In the genomic region with DNA sequence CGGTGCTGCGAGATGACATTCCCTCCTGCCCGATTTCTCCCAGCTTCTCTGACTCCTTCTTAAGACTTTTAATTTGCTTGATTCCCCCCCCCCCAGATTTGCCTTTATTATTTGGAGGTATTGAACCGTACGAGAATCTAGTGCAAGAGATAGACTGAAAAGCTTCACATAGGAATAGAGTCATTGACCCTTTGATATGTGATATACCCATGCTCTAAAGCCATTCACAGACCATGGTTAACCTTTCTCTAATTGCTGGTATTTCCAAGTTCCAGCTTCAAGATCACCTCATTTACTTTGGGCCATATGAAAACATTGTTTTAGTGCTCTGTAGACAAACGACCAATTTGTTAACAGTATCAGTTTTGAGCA, we compare ENCODE assay signal across 9 mouse cellular contexts. TPM values are rescaled to one million over a fixed set of nuclear protein-coding genes. Genes with fewer than 3 reads are reported as not detected.
DNase-seq lines count a peak whose midpoint lies in the region; ATAC-seq lines count a peak whose summit lies in the region.
"Had no signal": no experiment of that assay in that cellular context is flagged by ENCODE, and none has a peak within 500 bp of the region (broad histone marks: within the 10 kb centered on the region; RNA-seq: fewer than 3 reads in every experiment).

No protein-coding gene starts in this region.

- peak overlapping the region; percentile 72 for H3K4me2 ChIP-seq in heart, embryonic 14.5 days (ENCODE audit: low read length)
- H3K4me2 ChIP-seq in hindbrain, embryonic 15.5 days, result peak overlapping the region; percentile 76
- H3K4me2 ChIP-seq in midbrain, embryonic 13.5 days (replicated peaks), result peak overlapping the region; percentile 65

- H3K27ac ChIP-seq in heart, embryonic 14.5 days (replicated peaks in 1 of 2; ENCODE audit: control insufficient read depth in 1 of 2, insufficient read depth in 1 of 2, low read depth in 2 of 2, low read length in 2 of 2), result peak overlapping the region; percentile 92 to 93
- peak overlapping the region; percentile 97 for H3K27ac ChIP-seq in hindbrain, embryonic 15.5 days (replicated peaks)
- H3K27ac ChIP-seq in midbrain, embryonic 13.5 days, result peak overlapping the region; percentile 89

- intact Hi-C loops in left cerebral cortex, postnatal 4 days (cut with DNase I), result no loop called here

- no peaks in the 10 kb centered on the region for H3K9me3 ChIP-seq in heart, embryonic 14.5 days (ENCODE audit: control insufficient read depth, low read length)
- no peaks in the 10 kb centered on the region for H3K9me3 ChIP-seq in hindbrain, embryonic 15.5 days
- H3K9me3 ChIP-seq in midbrain, embryonic 13.5 days, result no peaks in the 10 kb centered on the region

- ATAC-seq in heart, embryonic 14.5 days (ENCODE audit: insufficient number of reproducible peaks, insufficient read depth, low FRiP score, low read depth), result no peak
- ATAC-seq in hindbrain, embryonic 15.5 days (ENCODE audit: low FRiP score, low read depth), result peak; percentile 24; the same call in 1 of the 2 replicates
- ATAC-seq in midbrain, embryonic 13.5 days, result peak; percentile 51

- no peaks in the 10 kb centered on the region for H3K27me3 ChIP-seq in heart, embryonic 14.5 days (ENCODE audit: control insufficient read depth, insufficient read depth, low read length)
- H3K27me3 ChIP-seq in hindbrain, embryonic 15.5 days, result no peaks in the 10 kb centered on the region
- no peaks in the 10 kb centered on the region for H3K27me3 ChIP-seq in midbrain, embryonic 13.5 days

- WGBS in heart, embryonic 14.5 days, result 4% methylated on average over 6 of the region's 6 CpGs
- WGBS in hindbrain, embryonic 15.5 days, result 6% methylated on average over 6 of the region's 6 CpGs
- 9% methylated on average over 6 of the region's 6 CpGs for WGBS in midbrain, embryonic 13.5 days

- peaks cover 7% of the 10 kb centered on the region; the same call in 1 of the 2 replicates for H3K36me3 ChIP-seq in heart, embryonic 14.5 days (ENCODE audit: control insufficient read depth, insufficient read depth, low read length)
- no peaks in the 10 kb centered on the region for H3K36me3 ChIP-seq in hindbrain, embryonic 15.5 days
- peaks cover 3% of the 10 kb centered on the region; the same call in 1 of the 2 replicates for H3K36me3 ChIP-seq in midbrain, embryonic 13.5 days

- peaks cover 0 to 5% of the 10 kb centered on the region in 2 experiments; a peak in 1 of 4 replicates for H3K4me1 ChIP-seq in heart, embryonic 14.5 days (ENCODE audit: control insufficient read depth in 2 of 2, insufficient read depth in 2 of 2, low read length in 2 of 2)
- H3K4me1 ChIP-seq in hindbrain, embryonic 15.5 days (replicated peaks), result peaks cover 14% of the 10 kb centered on the region
- H3K4me1 ChIP-seq in midbrain, embryonic 13.5 days (replicated peaks), result peaks cover 11% of the 10 kb centered on the region

- H3K4me3 ChIP-seq in heart, embryonic 14.5 days (ENCODE audit: control insufficient read depth in 1 of 2, insufficient read depth in 1 of 2, low read depth in 1 of 2, low read length in 2 of 2), result peak overlapping the region; percentile 73 to 93
- peak overlapping the region; percentile 84 for H3K4me3 ChIP-seq in hindbrain, embryonic 15.5 days
- H3K4me3 ChIP-seq in midbrain, embryonic 13.5 days (replicated peaks), result peak overlapping the region; percentile 61

- DNase-seq in heart, adult 9 months (ENCODE audit: low spot score in 2 of 2), result no peak
- peak; percentile 15 for DNase-seq in brain, adult 2 months (ENCODE audit: low read depth, low spot score)
- no peak for DNase-seq in adrenal gland, adult 18-20 months (ENCODE audit: low spot score in 2 of 2)
- DNase-seq in left cerebral cortex, postnatal 4 days, result no peak
- no peak for DNase-seq in B cell, adult 2 months

- peak overlapping the region; percentile 89 for H3K9ac ChIP-seq in heart, embryonic 14.5 days (ENCODE audit: low read length)
- H3K9ac ChIP-seq in hindbrain, embryonic 15.5 days, result peak overlapping the region; percentile 76
- peak overlapping the region; percentile 74 for H3K9ac ChIP-seq in midbrain, embryonic 13.5 days (replicated peaks)

RNA-seq across cellular contexts. Expression of a gene that starts 0.5 kb away (rescaled TPM):
- polyA plus RNA-seq in heart, embryonic 14.5 days (2014; fragmentation: Nextera tagmentation; extraction: Ambion mirVana), result 16.6 and 19.3 TPM in 2 replicates
- polyA plus RNA-seq in hindbrain, embryonic 15.5 days (2015; fragmentation: Nextera tagmentation; extraction: Ambion mirVana), result 10.3 and 12.7 TPM in 2 replicates
- 8.8 and 9.3 TPM in 2 replicates for polyA plus RNA-seq in midbrain, embryonic 13.5 days (2015; fragmentation: Nextera tagmentation; extraction: Ambion mirVana)
- 10 to 100 TPM; 17.0 to 21.6 TPM for total RNA-seq in adrenal gland, adult 18-20 months (2021)
- total RNA-seq in left cerebral cortex, postnatal 4 days (2021), result 1 to 10 TPM; 5.8 to 7.2 TPM

RNA-seq across cellular contexts. Expression of a gene that starts 18.5 kb away (rescaled TPM):
- 0.18 TPM in 1 of 2 replicates, not detected in the other for polyA plus RNA-seq in heart, embryonic 14.5 days (2014; fragmentation: Nextera tagmentation; extraction: Ambion mirVana)
- polyA plus RNA-seq in hindbrain, embryonic 15.5 days (2015; fragmentation: Nextera tagmentation; extraction: Ambion mirVana), result 0.08 and 0.14 TPM in 2 replicates
- polyA plus RNA-seq in midbrain, embryonic 13.5 days (2015; fragmentation: Nextera tagmentation; extraction: Ambion mirVana), result 0.09 TPM in 1 of 2 replicates, not detected in the other
- total RNA-seq in adrenal gland, adult 18-20 months (2021), result not detected
- not detected for total RNA-seq in left cerebral cortex, postnatal 4 days (2021)
- total RNA-seq: layer of hippocampus, postnatal 25 days had no signal

RNA-seq across cellular contexts. Expression of a gene that starts 29.9 kb away (rescaled TPM):
- polyA plus RNA-seq in heart, embryonic 14.5 days (2014; fragmentation: Nextera tagmentation; extraction: Ambion mirVana), result 0.16 TPM in 1 of 2 replicates, not detected in the other
- 3.2 and 3.6 TPM in 2 replicates for polyA plus RNA-seq in hindbrain, embryonic 15.5 days (2015; fragmentation: Nextera tagmentation; extraction: Ambion mirVana)
- 0.30 and 0.52 TPM in 2 replicates for polyA plus RNA-seq in midbrain, embryonic 13.5 days (2015; fragmentation: Nextera tagmentation; extraction: Ambion mirVana)
- under 1 TPM; 0.38 to 0.86 TPM for total RNA-seq in adrenal gland, adult 18-20 months (2021)
- under 1 TPM; 0.16 to 0.36 TPM for total RNA-seq in left cerebral cortex, postnatal 4 days (2021)
- total RNA-seq: layer of hippocampus, postnatal 25 days had no signal

RNA-seq across cellular contexts. Expression of a gene that starts 55.7 kb away (rescaled TPM):
- 0.04 and 0.05 TPM in 2 replicates for polyA plus RNA-seq in heart, embryonic 14.5 days (2014; fragmentation: Nextera tagmentation; extraction: Ambion mirVana)
- polyA plus RNA-seq in hindbrain, embryonic 15.5 days (2015; fragmentation: Nextera tagmentation; extraction: Ambion mirVana), result 5.6 TPM in 2 replicates
- polyA plus RNA-seq in midbrain, embryonic 13.5 days (2015; fragmentation: Nextera tagmentation; extraction: Ambion mirVana), result 1.2 and 1.3 TPM in 2 replicates
- total RNA-seq in adrenal gland, adult 18-20 months (2021), result not detected
- total RNA-seq in left cerebral cortex, postnatal 4 days (2021), result 1 to 10 TPM; 4.4 to 5.6 TPM
